Mouse (Mus musculus): ENCODE measurements at regions not wholly inside any gene's neighbourhood (a gene's known extent, or its start where the extent isn't known, plus 50 kb on each side); places are given as distances from the start of the nearest gene placed in this dataset.

DNA sequence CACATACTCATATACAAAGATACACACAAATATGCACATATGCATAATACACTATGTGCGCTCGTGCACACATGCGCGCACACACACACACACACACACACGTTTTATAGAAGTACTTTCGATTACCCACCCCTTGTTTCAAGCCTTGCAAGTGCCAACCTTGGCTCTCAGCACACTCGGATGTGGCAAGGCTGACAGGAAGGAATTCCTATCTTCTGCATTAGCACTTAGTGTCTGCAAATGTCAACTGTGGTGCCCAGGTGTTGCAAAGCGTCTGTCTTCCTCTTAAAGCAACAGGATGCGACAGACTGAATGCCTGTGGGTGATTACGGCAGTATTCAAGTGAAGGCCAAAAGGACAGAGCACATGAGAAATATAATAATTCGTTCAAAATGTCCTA is 233.3 kb downstream of the Sox4 start:
- no peak for TF ChIP-seq CTCF (IDR thresholded peaks at IDR 0.05; ENCODE audit: low read depth)
- TF ChIP-seq EP300 (optimal IDR thresholded peaks at IDR 0.05) = no peak
